11 mouse cellular contexts compared by ENCODE assay signal in genomic region chr17:30549899-30550773, GRCm38 (mm10). TPM values are rescaled to one million over a fixed set of nuclear protein-coding genes. Genes with fewer than 3 reads are reported as not detected.
A peak's percentile ranks its signal among the peaks of the same experiment; 100 is the strongest.
DNase-seq lines count a peak whose midpoint lies in the region; ATAC-seq lines count a peak whose summit lies in the region.
"Had no signal": no experiment of that assay in that cellular context is flagged by ENCODE, and none has a peak within 500 bp of the region (broad histone marks: within the 10 kb centered on the region; RNA-seq: fewer than 3 reads in every experiment).

No protein-coding gene starts in this region.

- H3K9ac ChIP-seq in heart, embryonic 16.5 days (ENCODE audit: low read length) = peak overlapping the region; percentile 12
- H3K9ac ChIP-seq in limb, embryonic 12.5 days (replicated peaks) = no peak overlapping the region
- H3K9ac ChIP-seq in liver, embryonic 11.5 days (ENCODE audit: low read depth, low read length) = no peak overlapping the region
- H3K9ac ChIP-seq in midbrain, embryonic 13.5 days (replicated peaks) = no peak overlapping the region
- H3K9ac ChIP-seq: forebrain, embryonic 15.5 days; midbrain, embryonic 15.5 days had no signal

- peak overlapping the region; percentile 83 for H3K27ac ChIP-seq in heart, embryonic 16.5 days (ENCODE audit: low read length)
- peak overlapping the region; percentile 45; the same call in 1 of the 2 replicates for H3K27ac ChIP-seq in limb, embryonic 12.5 days
- no peak overlapping the region for H3K27ac ChIP-seq in limb, embryonic 10.5 days
- peak overlapping the region; percentile 9; the same call in 1 of the 2 replicates for H3K27ac ChIP-seq in liver, embryonic 11.5 days (ENCODE audit: low read depth, low read length)
- no peak overlapping the region for H3K27ac ChIP-seq in midbrain, embryonic 13.5 days
- H3K27ac ChIP-seq: forebrain, embryonic 15.5 days; midbrain, embryonic 15.5 days had no signal

- WGBS in heart, embryonic 16.5 days = 32% methylated on average over 9 of the region's 9 CpGs
- WGBS in limb, embryonic 12.5 days = 56% methylated on average over 9 of the region's 9 CpGs
- 58% methylated on average over 9 of the region's 9 CpGs for WGBS in limb, embryonic 10.5 days
- WGBS in liver, embryonic 11.5 days = 57% methylated on average over 9 of the region's 9 CpGs
- 52% methylated on average over 9 of the region's 9 CpGs for WGBS in midbrain, embryonic 13.5 days

- no peaks in the 10 kb centered on the region for H3K36me3 ChIP-seq in heart, embryonic 16.5 days (ENCODE audit: control insufficient read depth, insufficient read depth)
- H3K36me3 ChIP-seq in limb, embryonic 12.5 days = no peaks in the 10 kb centered on the region
- no peaks in the 10 kb centered on the region for H3K36me3 ChIP-seq in limb, embryonic 10.5 days
- H3K36me3 ChIP-seq in liver, embryonic 11.5 days (ENCODE audit: control insufficient read depth, insufficient read depth, low read length) = no peaks in the 10 kb centered on the region
- H3K36me3 ChIP-seq in midbrain, embryonic 13.5 days = no peaks in the 10 kb centered on the region
- H3K36me3 ChIP-seq: forebrain, embryonic 15.5 days; midbrain, embryonic 15.5 days had no signal

- H3K9me3 ChIP-seq in heart, embryonic 16.5 days (replicated peaks; ENCODE audit: control insufficient read depth, low read length) = no peaks in the 10 kb centered on the region
- no peaks in the 10 kb centered on the region for H3K9me3 ChIP-seq in limb, embryonic 12.5 days
- no peaks in the 10 kb centered on the region for H3K9me3 ChIP-seq in limb, embryonic 10.5 days (replicated peaks)
- H3K9me3 ChIP-seq in liver, embryonic 11.5 days (ENCODE audit: control insufficient read depth, low read length) = no peaks in the 10 kb centered on the region
- no peaks in the 10 kb centered on the region for H3K9me3 ChIP-seq in midbrain, embryonic 13.5 days
- H3K9me3 ChIP-seq: forebrain, embryonic 15.5 days; midbrain, embryonic 15.5 days had no signal

- H3K27me3 ChIP-seq in heart, embryonic 16.5 days (ENCODE audit: control insufficient read depth, insufficient read depth, low read length) = no peaks in the 10 kb centered on the region
- H3K27me3 ChIP-seq in limb, embryonic 12.5 days = no peaks in the 10 kb centered on the region
- H3K27me3 ChIP-seq in limb, embryonic 10.5 days (ENCODE audit: low read depth, poor library complexity, severe bottlenecking) = no peaks in the 10 kb centered on the region
- no peaks in the 10 kb centered on the region for H3K27me3 ChIP-seq in liver, embryonic 11.5 days (replicated peaks; ENCODE audit: control insufficient read depth, insufficient read depth, low read length)
- no peaks in the 10 kb centered on the region for H3K27me3 ChIP-seq in midbrain, embryonic 13.5 days
- H3K27me3 ChIP-seq: forebrain, embryonic 15.5 days; midbrain, embryonic 15.5 days had no signal

- peak overlapping the region; percentile 31; the same call in 1 of the 2 replicates for H3K4me2 ChIP-seq in heart, embryonic 16.5 days (ENCODE audit: low read depth, low read length)
- no peak overlapping the region for H3K4me2 ChIP-seq in limb, embryonic 12.5 days
- H3K4me2 ChIP-seq in liver, embryonic 11.5 days = no peak overlapping the region
- H3K4me2 ChIP-seq in midbrain, embryonic 13.5 days (replicated peaks) = no peak overlapping the region
- H3K4me2 ChIP-seq: forebrain, embryonic 15.5 days; midbrain, embryonic 15.5 days had no signal

- peak; percentile 71; the same call in 1 of the 2 replicates for ATAC-seq in heart, embryonic 16.5 days (replicated peaks; ENCODE audit: extremely low read depth, insufficient read depth, low FRiP score)
- ATAC-seq in limb, embryonic 12.5 days (ENCODE audit: insufficient number of reproducible peaks, insufficient read depth, low FRiP score, low TSS enrichment, low read depth) = no peak
- no peak for ATAC-seq in liver, embryonic 11.5 days (replicated peaks; ENCODE audit: low FRiP score)
- ATAC-seq in midbrain, embryonic 13.5 days = no peak
- ATAC-seq: forebrain, embryonic 15.5 days; midbrain, embryonic 15.5 days had no signal

- peaks cover 27% of the 10 kb centered on the region for H3K4me1 ChIP-seq in heart, embryonic 16.5 days (ENCODE audit: control insufficient read depth, insufficient read depth, low read length)
- peaks cover 29% of the 10 kb centered on the region for H3K4me1 ChIP-seq in limb, embryonic 12.5 days (replicated peaks)
- peaks cover 11% of the 10 kb centered on the region for H3K4me1 ChIP-seq in limb, embryonic 10.5 days
- H3K4me1 ChIP-seq in liver, embryonic 11.5 days (replicated peaks; ENCODE audit: control insufficient read depth, insufficient read depth, low read length) = peaks cover 11% of the 10 kb centered on the region
- peaks cover 17% of the 10 kb centered on the region for H3K4me1 ChIP-seq in midbrain, embryonic 13.5 days (replicated peaks)

- no peak for DNase-seq in heart, adult 18-20 months
- DNase-seq in limb, embryonic 10.5 days (ENCODE audit: low spot score) = no peak
- peak; percentile 51 for DNase-seq in brain, adult 2 months (ENCODE audit: low read depth, low spot score)
- no peak for DNase-seq in liver, embryonic 11.5 days (ENCODE audit: low spot score)
- DNase-seq: cerebellum, adult 2 months; kidney, adult 9 months had no signal

- no peak overlapping the region for H3K4me3 ChIP-seq in heart, embryonic 16.5 days (ENCODE audit: low read length)
- H3K4me3 ChIP-seq in limb, embryonic 12.5 days (replicated peaks) = no peak overlapping the region
- no peak overlapping the region for H3K4me3 ChIP-seq in limb, embryonic 10.5 days
- no peak overlapping the region for H3K4me3 ChIP-seq in liver, embryonic 11.5 days (ENCODE audit: low read depth, low read length)
- no peak overlapping the region for H3K4me3 ChIP-seq in midbrain, embryonic 13.5 days (replicated peaks)
- H3K4me3 ChIP-seq: forebrain, embryonic 15.5 days; midbrain, embryonic 15.5 days had no signal

RNA-seq across cellular contexts. Expression of gene Btbd9, which starts 26.2 kb away (rescaled TPM):
- polyA plus RNA-seq in heart, embryonic 16.5 days (2015; fragmentation: Nextera tagmentation; extraction: Ambion mirVana) = 38.9 and 41.2 TPM in 2 replicates
- total RNA-seq in heart, adult 18-20 months (2021) = 10 to 100 TPM; 20.7 to 21.7 TPM
- 65.4 and 70.6 TPM in 2 replicates for polyA plus RNA-seq in limb, embryonic 12.5 days (2016; fragmentation: Nextera tagmentation; extraction: Ambion mirVana)
- polyA plus RNA-seq in limb, embryonic 10.5 days (2016; fragmentation: Nextera tagmentation; extraction: Ambion mirVana) = 40.5 and 57.5 TPM in 2 replicates
- 28.6 and 33.4 TPM in 2 replicates for polyA plus RNA-seq in liver, embryonic 11.5 days (2014; fragmentation: Nextera tagmentation; extraction: Ambion mirVana)
- polyA plus RNA-seq in midbrain, embryonic 13.5 days (2015; fragmentation: Nextera tagmentation; extraction: Ambion mirVana) = 137 and 160 TPM in 2 replicates

Comparison
In these comparisons a context has a peak if more than half of its experiments do, and no peak if none do; other contexts are left out.
1. H3K27ac ChIP-seq: peak in heart, embryonic 16.5 days (single experiment), limb, embryonic 12.5 days (single experiment) and liver, embryonic 11.5 days (single experiment); none in limb, embryonic 10.5 days (single experiment) and midbrain, embryonic 13.5 days (single experiment).